Comparison of ENCODE assay signal across 9 mouse cellular contexts in the genomic region with DNA sequence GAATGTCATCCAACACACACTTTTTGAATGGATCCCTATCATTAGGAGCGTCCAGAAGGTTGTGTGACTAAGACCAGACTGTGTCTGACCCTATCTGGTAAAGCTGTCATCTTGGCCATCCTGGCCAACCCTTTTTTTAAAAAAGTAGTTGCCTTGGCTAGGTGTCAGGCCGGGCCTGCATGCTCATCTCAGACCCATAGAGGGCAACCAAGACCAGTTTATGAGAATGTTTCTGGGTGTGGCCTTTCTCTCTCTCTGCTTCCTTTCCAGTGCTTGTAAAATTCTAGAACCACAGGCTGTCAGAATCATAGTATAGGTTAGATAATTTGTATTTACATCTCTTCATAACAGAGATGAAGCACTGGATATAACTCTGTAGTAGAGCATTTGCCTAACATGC.
DNase-seq lines count a peak whose midpoint lies in the region; ATAC-seq and TF ChIP-seq lines count a peak whose summit lies in the region.
"Had no signal": no experiment of that assay in that cellular context is flagged by ENCODE, and none has a peak within 500 bp of the region (broad histone marks: within the 10 kb centered on the region; RNA-seq: fewer than 3 reads in every experiment).

No protein-coding gene starts in this region.

- H3K4me3 ChIP-seq in E14TG2a.4 (replicated peaks; ENCODE audit: low read length) = no peak overlapping the region
- H3K4me3 ChIP-seq: hindbrain, embryonic 15.5 days had no signal

- H3K36me3 ChIP-seq in E14TG2a.4 (ENCODE audit: insufficient read depth, low read length) = no peaks in the 10 kb centered on the region
- H3K36me3 ChIP-seq: hindbrain, embryonic 15.5 days had no signal

- no peak for ATAC-seq in erythroblast, adult 5-6 weeks (replicated peaks; ENCODE audit: low FRiP score, poor library complexity, severe bottlenecking)

- H3K9me3 ChIP-seq in E14TG2a.4 (ENCODE audit: low read length) = peaks cover 5% of the 10 kb centered on the region
- H3K9me3 ChIP-seq: hindbrain, embryonic 15.5 days had no signal

- DNase-seq in 416B (ENCODE audit: low read depth) = peak; percentile 74
- DNase-seq in c-Kit-positive CD71-positive TER-119-positive erythroid progenitor cells, embryonic 14.5 days (ENCODE audit: low spot score) = peak; percentile 27
- peak; percentile 11 to 26 for DNase-seq in frontal cortex, postnatal 14 days (ENCODE audit: low spot score in 2 of 2)
- peak; percentile 55 for DNase-seq in kidney, adult 18-20 months
- peak; percentile 68 to 76 for DNase-seq in lung, adult 18-20 months
- DNase-seq in retina, postnatal 7 days (ENCODE audit: low read depth, low spot score) = peak; percentile 4

- H3K27me3 ChIP-seq in E14TG2a.4 (ENCODE audit: insufficient read depth, low read length) = no peaks in the 10 kb centered on the region
- H3K27me3 ChIP-seq: hindbrain, embryonic 15.5 days had no signal

- H3K4me1 ChIP-seq in E14TG2a.4 (replicated peaks; ENCODE audit: low read depth, low read length) = no peaks in the 10 kb centered on the region
- H3K4me1 ChIP-seq: hindbrain, embryonic 15.5 days had no signal

- TF ChIP-seq CTCF in E14TG2a.4 (conservative IDR thresholded peaks at IDR 0.05; ENCODE audit: low read length) = peak; percentile 38

Comparison
In these comparisons a context has a peak if more than half of its experiments do, and no peak if none do; other contexts are left out.
1. DNase-seq: peak in every context shown above with its lines; median percentile 74 in 416B; 72 in lung, adult 18-20 months; 55 in kidney, adult 18-20 months; 27 in c-Kit-positive CD71-positive TER-119-positive erythroid progenitor cells, embryonic 14.5 days; 18 in frontal cortex, postnatal 14 days; 4 in retina, postnatal 7 days.